Mouse (Mus musculus) limb, embryonic 14.5 days (tissue): ENCODE data around the gene Gm37240. TPM values are rescaled to one million over a fixed set of nuclear protein-coding genes. Genes with fewer than 3 reads are reported as not detected.
"Not testable (repeated sequence)": the region's sequence is repeated elsewhere in the genome, so short reads cannot be mapped to it uniquely, and the experiment has no call there.

Experiments
- ATAC-seq: fragments of 200-750 bp; cut with Nextera tagmentation; 2 replicates; pipeline ENCODE4 v1.8.0; 2017; ENCODE audit warnings: low read depth, moderate number of reproducible peaks, moderate TSS enrichment; ENCODE audit not compliant: low FRiP score
- DNase-seq: peaks from one replicate; pipeline ENCODE4 v3.0.0-alpha.2; 2015; ENCODE audit warnings: low spot score
- H3K27ac ChIP-seq: fragments of 300-500 bp; sonication (generic); replicated peaks from 2 replicates; pipeline ENCODE4 v1.5.1; 2014; ENCODE audit warnings: low read depth, mild to moderate bottlenecking, low read length, moderate library complexity, mixed read lengths
- H3K27me3 ChIP-seq: fragments of 300-500 bp; sonication (generic); 2 replicates; pipeline ENCODE4 v1.6.1; 2014; ENCODE audit warnings: low read length, mixed read lengths; ENCODE audit not compliant: control insufficient read depth, insufficient read depth
- H3K36me3 ChIP-seq: fragments of 300-500 bp; sonication (generic); 2 replicates; pipeline ENCODE4 v1.6.1; 2014; ENCODE audit warnings: mild to moderate bottlenecking, low read length, moderate library complexity, mixed read lengths; ENCODE audit not compliant: control insufficient read depth, insufficient read depth
- H3K4me1 ChIP-seq: fragments of 300-500 bp; sonication (generic); 2 replicates; pipeline ENCODE4 v1.6.1; 2014; ENCODE audit warnings: antibody characterized with exemption, low read length, mixed read lengths; ENCODE audit not compliant: control insufficient read depth, insufficient read depth
- H3K4me2 ChIP-seq: fragments of 300-500 bp; sonication (generic); replicated peaks from 2 replicates; pipeline ENCODE4 v1.6.1; 2014; ENCODE audit warnings: low read depth, mild to moderate bottlenecking, low read length, moderate library complexity; ENCODE audit not compliant: severe bottlenecking
- H3K4me3 ChIP-seq: fragments of 300-500 bp; sonication (generic); replicated peaks from 2 replicates; pipeline ENCODE4 v1.5.1; 2014; ENCODE audit warnings: low read length
- H3K9ac ChIP-seq: fragments of 300-500 bp; sonication (generic); 2 replicates; pipeline ENCODE4 v1.6.1; 2014; ENCODE audit warnings: mild to moderate bottlenecking, low read depth, low read length, moderate library complexity; ENCODE audit not compliant: severe bottlenecking
- H3K9me3 ChIP-seq: fragments of 300-500 bp; sonication (generic); 2 replicates; pipeline ENCODE4 v1.6.1; 2016; ENCODE audit warnings: low read length; ENCODE audit not compliant: control insufficient read depth
- POLR2A ChIP-seq: fragments of 200-500 bp; IDR thresholded peaks from 2 replicates; pipeline ENCODE4 v1.8.0; 2012; ENCODE audit warnings: inconsistent platforms, mild to moderate bottlenecking, moderate library complexity, borderline replicate concordance; ENCODE audit not compliant: insufficient read depth, insufficient read length; ENCODE audit errors: extremely low read depth
- WGBS: fragments of 180-500 bp; shearing (Covaris S2); extraction: QIAGEN DNeasy Blood & Tissue Kit; methylation state at CpG from one replicate; pipeline ENCODE4 v1.1.7; 2014; 5-methylcytosine and 5-hydroxymethylcytosine counted together
- polyA plus RNA-seq, 2 experiments: library from polyadenylated mRNA; depleted of rRNA in 1 of 2; stranded (reverse) in 1 of 2; unstranded in 1 of 2; fragments of >200 nt; fragmentation: Nextera tagmentation in 1 of 2; extraction: Ambion mirVana in 1 of 2; gene quantifications; 2 replicates each; pipeline versions ENCODE4 v1.2.1 to v1.2.3; 2012 to 2014

Gm37240 gene
- polyA plus RNA-seq, 2 experiments, result 2.0 to 13.4 TPM

DNA sequence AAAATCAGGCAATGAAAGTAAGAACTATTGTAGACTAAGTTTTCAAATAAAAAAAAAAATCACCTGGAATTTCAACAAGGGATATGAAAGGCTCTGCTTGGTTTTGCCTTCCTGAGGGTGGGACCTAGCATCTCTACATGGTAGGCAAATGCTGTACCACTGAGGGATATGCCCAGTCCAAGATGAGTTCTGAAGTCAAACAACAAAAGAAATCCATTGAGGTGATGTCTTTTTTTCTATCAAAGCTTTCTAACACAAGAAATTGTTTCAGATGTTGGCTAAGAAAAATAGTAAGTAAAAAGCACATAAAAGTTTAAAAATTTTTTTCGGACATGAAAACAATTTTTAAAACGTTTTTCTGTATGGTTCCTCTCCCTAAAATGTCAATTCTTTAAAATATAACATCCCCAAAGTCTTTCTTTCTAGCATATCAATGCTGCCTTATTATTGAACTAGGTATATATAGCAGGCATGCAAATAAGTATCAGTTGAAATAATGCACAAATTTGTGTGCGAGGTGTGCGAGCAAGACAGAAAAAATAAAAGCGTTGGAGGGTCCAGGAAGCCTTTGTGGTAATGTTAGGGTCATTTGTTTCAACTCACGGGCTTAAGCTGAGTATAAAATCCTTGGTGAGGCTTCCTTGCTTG is 314.0 kb downstream of the Gm37240 start:
- WGBS, result 26% methylated on average over 6 of the region's 6 CpGs
- no peak for TF ChIP-seq POLR2A

GRCm38 (mm10) chr3:85572502-85572901 is 314.8 kb downstream of the Gm37240 start:
- not testable (repeated sequence) for H3K27me3 ChIP-seq, H3K9me3 ChIP-seq, H3K4me3 ChIP-seq, H3K4me1 ChIP-seq, DNase-seq, H3K9ac ChIP-seq, H3K27ac ChIP-seq, H3K4me2 ChIP-seq, ATAC-seq, H3K36me3 ChIP-seq
- 86% methylated on average over 8 of the region's 8 CpGs for WGBS

More for the DNA sequence above, 314.0 kb downstream of the Gm37240 start:
- peak overlapping the region; percentile 51 for H3K4me3 ChIP-seq
- ATAC-seq, result no peak
- no peak for DNase-seq
- no peaks in the 10 kb centered on the region for H3K27me3 ChIP-seq
- H3K4me1 ChIP-seq, result 0 out of 2 replicates have a peak, but pooled peaks cover 2% of the 10 kb centered on the region
- H3K4me2 ChIP-seq, result peak overlapping the region; percentile 54
- H3K27ac ChIP-seq, result no peak overlapping the region
- no peaks in the 10 kb centered on the region for H3K36me3 ChIP-seq
- H3K9me3 ChIP-seq, result no peaks in the 10 kb centered on the region
- peak overlapping the region; percentile 46; the same call in 1 of the 2 replicates for H3K9ac ChIP-seq

DNA sequence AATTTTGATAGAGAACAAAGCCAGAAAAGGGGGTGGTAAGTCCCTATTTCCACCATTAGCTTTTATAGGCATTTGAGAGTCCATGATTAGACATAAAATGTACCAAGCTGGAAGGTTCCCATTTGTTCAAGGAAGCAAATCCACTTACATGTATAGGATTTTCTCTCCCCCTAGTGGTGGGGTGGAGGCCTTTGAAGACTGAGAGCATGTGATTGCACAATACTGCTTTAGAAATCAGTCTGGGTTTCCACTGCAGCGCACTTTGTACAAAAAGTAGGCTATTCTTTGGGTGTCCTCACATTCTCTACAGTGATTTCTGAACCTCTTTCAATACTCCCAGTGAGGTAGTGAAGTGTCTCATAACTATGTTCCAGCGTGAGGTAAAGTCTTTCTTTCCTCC is 316.0 kb downstream of the Gm37240 start:
- TF ChIP-seq POLR2A, result no peak
- Histone ChIP-seq H3K9me3 (no peaks in the 10 kb centered on the region), H3K4me3 (no peak overlapping the region), H3K9ac (no peak overlapping the region), H3K27ac (no peak overlapping the region), H3K36me3 (no peaks in the 10 kb centered on the region), H3K4me1 (0 out of 2 replicates have a peak, but pooled peaks cover 2% of the 10 kb centered on the region), H3K27me3 (no peaks in the 10 kb centered on the region), H3K4me2 (no peak overlapping the region)
- ATAC-seq (no peak), DNase-seq (peak; percentile 79)
- 57% methylated on average over 2 of the region's 2 CpGs for WGBS

- H3K9ac ChIP-seq, result no peak overlapping the region
- WGBS, result 42% methylated on average over 2 of the region's 2 CpGs
- TF ChIP-seq POLR2A, result no peak
Measured at GRCm38 (mm10) chr3:85564603-85565002, 322.7 kb downstream of the Gm37240 start.

DNA sequence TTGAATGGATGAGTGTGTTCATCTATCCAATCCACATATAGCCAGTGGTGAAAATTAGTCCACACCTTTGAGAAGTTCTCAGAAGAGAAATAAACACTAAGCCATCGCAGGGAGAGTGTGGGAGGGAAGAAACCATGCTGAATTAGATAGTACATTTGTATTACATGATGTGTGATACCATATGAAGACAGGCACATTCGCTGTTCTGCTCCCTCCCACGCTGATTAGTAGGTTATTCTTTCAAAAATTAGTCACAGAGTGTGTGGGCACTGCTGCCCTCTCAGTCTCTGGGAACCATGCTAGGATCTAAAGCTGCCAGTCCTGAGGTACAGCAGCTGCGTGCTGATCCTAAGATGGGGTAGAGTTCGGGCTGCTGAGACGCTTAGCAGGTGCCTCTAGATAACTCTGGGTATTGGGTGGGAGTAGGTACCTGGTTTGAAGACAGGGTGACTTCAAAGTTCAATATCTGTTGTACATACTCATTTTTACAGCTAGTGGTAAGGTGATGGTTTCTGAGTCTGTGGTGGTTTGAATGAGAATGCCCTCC is 333.5 kb downstream of the Gm37240 start:
- H3K9ac ChIP-seq, result no peak overlapping the region
- ATAC-seq, result no peak

More at GRCm38 (mm10) chr3:85564603-85565002, 322.7 kb downstream of the Gm37240 start:
- Histone ChIP-seq H3K9me3 (no peaks in the 10 kb centered on the region), H3K36me3 (no peaks in the 10 kb centered on the region), H3K4me1 (no peaks in the 10 kb centered on the region; the same call in 1 of the 2 replicates), H3K27me3 (no peaks in the 10 kb centered on the region), H3K4me2 (no peak overlapping the region), H3K27ac (no peak overlapping the region), H3K4me3 (no peak overlapping the region)
- no peak for ATAC-seq
- DNase-seq, result no peak

More for the DNA sequence above, 333.5 kb downstream of the Gm37240 start:
- no peak for TF ChIP-seq POLR2A
- no peak overlapping the region for H3K27ac ChIP-seq
- no peaks in the 10 kb centered on the region for H3K9me3 ChIP-seq
- no peak overlapping the region for H3K4me2 ChIP-seq
- no peaks in the 10 kb centered on the region for H3K27me3 ChIP-seq
- no peak for DNase-seq
- no peak overlapping the region for H3K4me3 ChIP-seq
- peaks cover 4% of the 10 kb centered on the region; the same call in 1 of the 2 replicates for H3K4me1 ChIP-seq
- 85% methylated on average over 6 of the region's 6 CpGs for WGBS
- no peaks in the 10 kb centered on the region for H3K36me3 ChIP-seq
